ENCODE assay signal across 27 mouse cellular contexts in genomic region chr16:34229350-34229749, GRCm38 (mm10).
A peak's percentile ranks its signal among the peaks of the same experiment; 100 is the strongest.
DNase-seq lines count a peak whose midpoint lies in the region; ATAC-seq and TF ChIP-seq lines count a peak whose summit lies in the region.
"Had no signal": no experiment of that assay in that cellular context is flagged by ENCODE, and none has a peak within 500 bp of the region (broad histone marks: within the 10 kb centered on the region; RNA-seq: fewer than 3 reads in every experiment).

No protein-coding gene starts in this region.

- H3K9me3 ChIP-seq in forebrain, embryonic 16.5 days (ENCODE audit: control insufficient read depth, low read length): no peaks in the 10 kb centered on the region
- no peaks in the 10 kb centered on the region for H3K9me3 ChIP-seq in forebrain, embryonic 12.5 days
- no peaks in the 10 kb centered on the region for H3K9me3 ChIP-seq in heart, embryonic 12.5 days (replicated peaks)
- no peaks in the 10 kb centered on the region for H3K9me3 ChIP-seq in heart, postnatal 0 days (replicated peaks; ENCODE audit: control insufficient read depth, low read length)
- no peaks in the 10 kb centered on the region for H3K9me3 ChIP-seq in lung, postnatal 0 days (ENCODE audit: low read length)
- H3K9me3 ChIP-seq: hindbrain, embryonic 13.5 days; limb, embryonic 12.5 days had no signal

- ATAC-seq in forebrain, embryonic 16.5 days: no peak
- ATAC-seq in forebrain, embryonic 12.5 days (ENCODE audit: low FRiP score): no peak
- no peak for ATAC-seq in heart, embryonic 12.5 days (ENCODE audit: insufficient number of reproducible peaks, low FRiP score)
- no peak for ATAC-seq in heart, postnatal 0 days (ENCODE audit: insufficient read depth, low read depth)
- ATAC-seq in lung, postnatal 0 days: no peak
- ATAC-seq: intestine, embryonic 16.5 days; midbrain, embryonic 16.5 days; Patski had no signal

- H3K4me2 ChIP-seq in forebrain, embryonic 16.5 days (ENCODE audit: low read length): no peak overlapping the region
- no peak overlapping the region for H3K4me2 ChIP-seq in forebrain, embryonic 12.5 days
- no peak overlapping the region for H3K4me2 ChIP-seq in heart, embryonic 12.5 days
- no peak overlapping the region for H3K4me2 ChIP-seq in heart, postnatal 0 days (ENCODE audit: low read depth, low read length)
- no peak overlapping the region for H3K4me2 ChIP-seq in lung, postnatal 0 days (replicated peaks; ENCODE audit: low read depth, low read length)
- H3K4me2 ChIP-seq: hindbrain, embryonic 13.5 days; limb, embryonic 12.5 days; midbrain, embryonic 11.5 days had no signal

- 59% methylated on average over 8 of the region's 8 CpGs for WGBS in forebrain, embryonic 16.5 days
- WGBS in forebrain, embryonic 12.5 days: 79% methylated on average over 8 of the region's 8 CpGs
- 55% methylated on average over 8 of the region's 8 CpGs for WGBS in heart, embryonic 12.5 days
- 44% methylated on average over 8 of the region's 8 CpGs for WGBS in heart, postnatal 0 days
- 61% methylated on average over 8 of the region's 8 CpGs for WGBS in lung, postnatal 0 days

- H3K36me3 ChIP-seq in forebrain, embryonic 16.5 days (ENCODE audit: control insufficient read depth, insufficient read depth): peaks cover 10% of the 10 kb centered on the region
- peaks cover 27% of the 10 kb centered on the region for H3K36me3 ChIP-seq in forebrain, embryonic 12.5 days (replicated peaks)
- peaks cover 19% of the 10 kb centered on the region for H3K36me3 ChIP-seq in heart, embryonic 12.5 days
- peaks cover 28% of the 10 kb centered on the region for H3K36me3 ChIP-seq in heart, postnatal 0 days (replicated peaks; ENCODE audit: control insufficient read depth, insufficient read depth, low read length)
- no peaks in the 10 kb centered on the region for H3K36me3 ChIP-seq in lung, postnatal 0 days (ENCODE audit: insufficient read depth, low read length)

- peaks cover 23% of the 10 kb centered on the region for H3K4me1 ChIP-seq in forebrain, embryonic 16.5 days (replicated peaks; ENCODE audit: control insufficient read depth, insufficient read depth, low read length)
- H3K4me1 ChIP-seq in forebrain, embryonic 12.5 days: peaks cover 12% of the 10 kb centered on the region; the same call in 1 of the 2 replicates
- H3K4me1 ChIP-seq in heart, embryonic 12.5 days (replicated peaks): peaks cover 22% of the 10 kb centered on the region
- H3K4me1 ChIP-seq in heart, postnatal 0 days (ENCODE audit: control insufficient read depth, insufficient read depth): peaks cover 27% of the 10 kb centered on the region; the same call in 1 of the 2 replicates
- no peaks in the 10 kb centered on the region for H3K4me1 ChIP-seq in lung, postnatal 0 days (ENCODE audit: insufficient read depth, low read depth, low read length)

- H3K27ac ChIP-seq in forebrain, embryonic 16.5 days (ENCODE audit: low read length): peak overlapping the region; percentile 10; the same call in 1 of the 2 replicates
- H3K27ac ChIP-seq in forebrain, embryonic 12.5 days: no peak overlapping the region
- peak overlapping the region; percentile 93 for H3K27ac ChIP-seq in heart, embryonic 12.5 days (ENCODE audit: poor library complexity, severe bottlenecking)
- peak overlapping the region; percentile 90 for H3K27ac ChIP-seq in heart, postnatal 0 days (ENCODE audit: low read depth)
- peak overlapping the region; percentile 38; the same call in 1 of the 2 replicates for H3K27ac ChIP-seq in lung, postnatal 0 days (ENCODE audit: low read length)
- H3K27ac ChIP-seq: hindbrain, embryonic 13.5 days; kidney, postnatal 0 days; limb, embryonic 12.5 days had no signal

- no peak for TF ChIP-seq CTCF in heart, postnatal 0 days (IDR thresholded peaks at IDR 0.05; ENCODE audit: low read depth)
- TF ChIP-seq CTCF in lung, postnatal 0 days (IDR thresholded peaks at IDR 0.05): no peak

- no peak for TF ChIP-seq EP300 in heart, postnatal 0 days (IDR thresholded peaks at IDR 0.05; ENCODE audit: low read depth)
- no peak for TF ChIP-seq EP300 in lung, postnatal 0 days (IDR thresholded peaks at IDR 0.05)

- H3K27me3 ChIP-seq in forebrain, embryonic 16.5 days (replicated peaks; ENCODE audit: control insufficient read depth, insufficient read depth, low read length): no peaks in the 10 kb centered on the region
- no peaks in the 10 kb centered on the region for H3K27me3 ChIP-seq in forebrain, embryonic 12.5 days
- H3K27me3 ChIP-seq in heart, embryonic 12.5 days (replicated peaks): no peaks in the 10 kb centered on the region
- no peaks in the 10 kb centered on the region for H3K27me3 ChIP-seq in heart, postnatal 0 days (ENCODE audit: control insufficient read depth, insufficient read depth, low read length)
- H3K27me3 ChIP-seq in lung, postnatal 0 days (replicated peaks; ENCODE audit: insufficient read depth, low read length): no peaks in the 10 kb centered on the region
- H3K27me3 ChIP-seq: hindbrain, embryonic 13.5 days; limb, embryonic 12.5 days; Patski had no signal

- DNase-seq in heart, postnatal 25 days (ENCODE audit: low spot score): no peak
- DNase-seq in heart, postnatal 0 days (ENCODE audit: low spot score): no peak
- DNase-seq in heart, postnatal 10 days: no peak
- DNase-seq in lung, postnatal 0 days (ENCODE audit: low spot score): no peak
- no peak for DNase-seq in lung, postnatal 10 days
- DNase-seq: adrenal gland, postnatal 10 days; cerebellum, adult 11 months; cerebellum, adult 9-10 months; cerebellum, postnatal 36 days; gastrocnemius, postnatal 10 days; kidney, adult 8-10 months; kidney, postnatal 4 days; right cerebral cortex, adult 18-20 months; right cerebral cortex, postnatal 4 days; thymus, adult 2 months; thymus, postnatal 36 days had no signal

- H3K9ac ChIP-seq in forebrain, embryonic 16.5 days (replicated peaks; ENCODE audit: low read depth, low read length): no peak overlapping the region
- no peak overlapping the region for H3K9ac ChIP-seq in forebrain, embryonic 12.5 days
- no peak overlapping the region for H3K9ac ChIP-seq in heart, embryonic 12.5 days
- H3K9ac ChIP-seq in heart, postnatal 0 days (replicated peaks; ENCODE audit: low read depth, low read length): no peak overlapping the region
- no peak overlapping the region for H3K9ac ChIP-seq in lung, postnatal 0 days (replicated peaks; ENCODE audit: low read depth)
- H3K9ac ChIP-seq: forebrain, postnatal 0 days; hindbrain, embryonic 13.5 days; limb, embryonic 12.5 days had no signal

- intact Hi-C loops in heart, postnatal 25 days (cut with DNase I): no loop called here
- intact Hi-C loops in heart, postnatal 10 days (cut with DNase I): no loop called here

- no peak overlapping the region for H3K4me3 ChIP-seq in forebrain, embryonic 16.5 days (replicated peaks; ENCODE audit: low read length)
- no peak overlapping the region for H3K4me3 ChIP-seq in forebrain, embryonic 12.5 days (replicated peaks)
- H3K4me3 ChIP-seq in heart, embryonic 12.5 days: no peak overlapping the region
- no peak overlapping the region for H3K4me3 ChIP-seq in heart, postnatal 0 days (ENCODE audit: low read depth, low read length)
- no peak overlapping the region for H3K4me3 ChIP-seq in lung, postnatal 0 days (ENCODE audit: low read depth, low read length)
- H3K4me3 ChIP-seq: hindbrain, embryonic 13.5 days; limb, embryonic 12.5 days had no signal
